Mouse (Mus musculus): Measurements from ENCODE around the gene Vangl2. TPM values are rescaled to one million over a fixed set of nuclear protein-coding genes. Genes with fewer than 3 reads are reported as not detected.

Gene Vangl2
- polyA plus RNA-seq, 1 experiment = 7.5 TPM

DNA sequence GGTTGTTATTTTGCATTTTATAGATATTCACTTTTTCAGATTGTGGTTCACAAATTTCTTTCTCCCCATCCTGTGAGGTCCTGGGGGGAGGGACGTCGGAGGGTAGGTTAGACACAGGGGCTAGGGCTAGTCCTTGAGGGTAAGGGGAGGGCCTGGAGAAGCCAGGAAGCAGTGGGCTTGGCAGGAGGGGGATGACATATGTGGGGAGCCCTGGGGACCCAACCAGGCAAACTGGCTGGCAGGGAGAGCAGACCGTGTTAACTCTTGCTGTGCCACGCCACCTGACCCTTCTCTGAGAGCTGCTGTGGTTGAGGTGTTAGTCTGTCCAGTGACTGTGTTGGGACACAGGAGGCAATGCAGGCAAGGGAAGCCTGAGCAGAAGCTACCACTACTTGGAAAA lies 32.4 kb upstream of the Vangl2 start:
- TF ChIP-seq POLR2A (IDR thresholded peaks at IDR 0.05; ENCODE audit: extremely low read depth, insufficient read depth, low read length) (no peak), CTCF (IDR thresholded peaks at IDR 0.05; ENCODE audit: extremely low read depth, insufficient read depth, low read length) (no peak)
- Histone ChIP-seq H3K4me3 (ENCODE audit: insufficient read depth, low read length) (no peak overlapping the region), H3K27ac (ENCODE audit: insufficient read depth, low read length) (no peak overlapping the region), H3K4me1 (ENCODE audit: control insufficient read depth, insufficient read depth, low read length) (0 out of 2 replicates have a peak, but pooled peaks cover 3% of the 10 kb centered on the region)

DNA sequence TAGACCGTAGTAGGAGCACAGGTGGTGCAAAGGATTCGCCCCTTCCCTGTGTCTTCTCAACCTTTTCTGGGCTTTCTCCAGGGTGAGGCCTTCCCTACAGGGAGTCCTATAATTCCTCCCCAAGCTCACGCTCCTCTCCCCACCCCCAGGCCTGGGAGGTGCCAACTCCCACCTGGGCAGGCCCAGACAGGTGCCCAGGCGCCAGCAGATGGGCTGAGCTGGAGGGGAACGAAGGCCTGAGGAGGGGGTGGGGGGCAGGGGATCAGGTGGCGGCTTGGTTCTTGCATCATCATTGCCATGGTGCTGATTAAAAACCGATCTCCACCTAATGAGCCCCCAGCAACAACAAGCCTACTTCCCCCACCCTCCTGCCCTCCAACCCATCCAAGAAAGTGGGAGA lies 30.6 kb upstream of the Vangl2 start:
- Histone ChIP-seq H3K4me3 (ENCODE audit: insufficient read depth, low read length) (no peak overlapping the region), H3K27ac (ENCODE audit: insufficient read depth, low read length) (no peak overlapping the region), H3K4me1 (ENCODE audit: control insufficient read depth, insufficient read depth, low read length) (0 out of 2 replicates have a peak, but pooled peaks cover 3% of the 10 kb centered on the region)
- no peak for TF ChIP-seq CTCF (IDR thresholded peaks at IDR 0.05; ENCODE audit: extremely low read depth, insufficient read depth, low read length)
- no peak for TF ChIP-seq POLR2A (IDR thresholded peaks at IDR 0.05; ENCODE audit: extremely low read depth, insufficient read depth, low read length)

DNA sequence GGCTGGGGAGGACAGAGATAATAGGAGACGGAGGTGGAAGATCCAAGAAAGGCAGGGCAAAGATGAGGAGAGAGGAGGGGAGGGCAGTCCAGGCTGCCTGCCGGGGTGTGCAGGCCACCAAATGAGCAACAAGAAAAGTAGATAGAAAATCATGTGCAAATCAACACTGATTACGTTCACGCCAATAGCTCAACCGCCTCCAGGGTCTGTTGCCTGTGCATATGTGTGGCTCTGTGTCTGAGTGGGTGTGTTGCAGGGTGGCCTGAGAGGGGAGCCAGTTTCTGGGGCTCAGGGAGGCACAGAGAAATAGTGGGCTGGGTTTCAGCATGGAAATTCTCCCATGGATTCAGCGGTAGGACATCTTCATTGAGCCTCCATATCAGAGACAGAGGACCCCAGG lies 30.1 kb upstream of the Vangl2 start:
- Histone ChIP-seq H3K4me1 (ENCODE audit: control insufficient read depth, insufficient read depth, low read length) (0 out of 2 replicates have a peak, but pooled peaks cover 3% of the 10 kb centered on the region), H3K4me3 (ENCODE audit: insufficient read depth, low read length) (no peak overlapping the region), H3K27ac (ENCODE audit: insufficient read depth, low read length) (no peak overlapping the region)
- TF ChIP-seq CTCF (IDR thresholded peaks at IDR 0.05; ENCODE audit: extremely low read depth, insufficient read depth, low read length) (no peak), POLR2A (IDR thresholded peaks at IDR 0.05; ENCODE audit: extremely low read depth, insufficient read depth, low read length) (no peak)

DNA sequence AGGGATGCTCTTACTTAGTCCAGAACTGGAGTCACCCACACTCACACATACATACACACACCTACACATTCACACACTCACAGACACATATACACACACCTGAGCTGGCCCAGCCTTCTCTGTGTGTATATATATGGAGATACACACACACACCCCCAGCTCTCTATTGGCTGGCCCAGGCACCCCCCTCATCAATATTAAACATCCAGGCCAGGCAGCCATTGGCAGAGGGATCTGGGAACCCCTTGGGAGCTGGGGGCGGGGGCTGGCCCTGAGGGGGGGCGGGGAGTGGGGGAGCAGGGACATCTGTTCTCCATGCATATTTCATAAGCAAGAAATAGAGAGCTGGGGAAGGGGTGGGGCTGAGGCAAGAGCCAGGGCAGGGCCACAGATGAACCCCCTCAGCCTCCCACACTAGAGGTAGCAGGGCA lies 29.3 kb upstream of the Vangl2 start, which contains the start of gene Nhlh1:
Nhlh1 (minus strand) TSS at position 83 of the 431 bp plus-strand sequence.
- TF ChIP-seq CTCF (IDR thresholded peaks at IDR 0.05; ENCODE audit: extremely low read depth, insufficient read depth, low read length) = no peak
- no peak for TF ChIP-seq POLR2A (IDR thresholded peaks at IDR 0.05; ENCODE audit: extremely low read depth, insufficient read depth, low read length)
- no peak within 1 kb of the TSS for H3K4me3 ChIP-seq (ENCODE audit: insufficient read depth, low read length)
- H3K4me1 ChIP-seq (ENCODE audit: control insufficient read depth, insufficient read depth, low read length) = 0 out of 2 replicates have a peak, but pooled peaks cover 3% of the 10 kb centered on the region
- no peak within 1 kb of the TSS for H3K27ac ChIP-seq (ENCODE audit: insufficient read depth, low read length)

DNA sequence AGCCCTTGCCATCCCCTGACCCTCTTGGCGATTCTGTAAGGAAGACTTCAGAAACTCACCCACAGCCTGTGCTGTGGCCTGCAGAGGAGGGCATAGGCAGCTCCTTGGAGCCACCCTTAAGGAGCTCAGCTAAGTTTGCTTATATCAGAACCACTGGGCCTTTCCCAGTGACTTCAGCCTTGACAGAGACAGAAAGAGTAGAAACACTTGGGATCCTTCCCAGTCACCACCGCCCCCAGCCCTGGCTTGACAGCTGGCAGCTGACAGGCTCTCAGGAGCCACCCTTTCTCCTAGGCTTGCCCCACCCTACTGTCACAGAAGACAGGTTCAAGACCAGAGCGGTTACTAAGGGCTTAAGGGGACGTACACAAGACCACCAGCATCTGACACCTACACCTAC lies 28.0 kb upstream of the Vangl2 start:
- Histone ChIP-seq H3K4me1 (ENCODE audit: control insufficient read depth, insufficient read depth, low read length) (0 out of 2 replicates have a peak, but pooled peaks cover 3% of the 10 kb centered on the region), H3K4me3 (ENCODE audit: insufficient read depth, low read length) (no peak overlapping the region), H3K27ac (ENCODE audit: insufficient read depth, low read length) (no peak overlapping the region)
- TF ChIP-seq POLR2A (IDR thresholded peaks at IDR 0.05; ENCODE audit: extremely low read depth, insufficient read depth, low read length) = no peak
- TF ChIP-seq CTCF (IDR thresholded peaks at IDR 0.05; ENCODE audit: extremely low read depth, insufficient read depth, low read length) = no peak

DNA sequence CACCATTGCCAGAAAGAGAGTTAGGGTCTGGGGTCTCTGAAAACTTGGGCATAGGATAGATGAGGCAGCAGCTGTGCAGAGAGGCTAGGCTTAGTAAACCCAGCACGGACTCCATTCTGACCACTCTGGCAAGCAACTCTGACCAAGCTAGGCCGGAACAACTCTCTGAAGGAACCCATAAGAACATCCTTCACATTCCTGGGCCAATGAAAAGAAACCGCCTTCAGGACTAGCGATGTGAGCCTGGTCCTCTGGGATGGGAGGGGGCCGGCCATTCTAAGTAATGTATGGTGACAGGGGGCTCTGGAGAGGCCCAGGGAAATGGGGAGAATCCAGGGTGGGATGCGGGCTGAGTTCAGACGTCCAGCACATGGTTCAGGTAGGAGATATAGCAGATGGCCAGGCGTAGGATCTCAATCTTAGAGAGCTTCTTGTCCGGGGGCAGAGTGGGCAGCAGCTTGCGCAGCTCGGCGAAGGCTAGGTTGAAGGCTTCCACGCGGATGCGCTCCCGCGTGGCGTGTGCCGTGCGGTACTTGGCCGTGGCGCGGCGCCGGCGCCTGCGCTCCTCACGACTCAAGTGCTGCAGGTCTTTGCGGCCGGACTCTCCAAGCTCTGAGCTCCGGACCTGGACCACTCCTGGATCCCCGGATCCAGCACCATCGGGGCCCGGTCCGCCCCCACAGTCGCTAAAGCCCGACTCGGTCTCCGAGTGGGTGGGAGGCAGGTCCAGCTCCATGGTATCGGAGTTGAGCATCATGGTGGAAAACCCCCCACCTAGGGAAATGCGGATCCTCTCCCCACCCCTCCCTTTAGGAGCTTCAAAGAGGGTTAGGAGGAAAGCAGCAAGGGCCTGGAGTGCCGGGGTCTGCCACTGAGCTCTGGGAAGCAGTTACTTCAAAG lies 25.5 kb upstream of the Vangl2 start:
- Histone ChIP-seq H3K4me1 (ENCODE audit: control insufficient read depth, insufficient read depth, low read length) (0 out of 2 replicates have a peak, but pooled peaks cover 3% of the 10 kb centered on the region), H3K27ac (ENCODE audit: insufficient read depth, low read length) (no peak overlapping the region), H3K4me3 (ENCODE audit: insufficient read depth, low read length) (0 out of 2 replicates have a peak overlapping the region, but pooled peaks have one; percentile 1)
- TF ChIP-seq POLR2A (IDR thresholded peaks at IDR 0.05; ENCODE audit: extremely low read depth, insufficient read depth, low read length) (no peak), CTCF (IDR thresholded peaks at IDR 0.05; ENCODE audit: extremely low read depth, insufficient read depth, low read length) (no peak)

DNA sequence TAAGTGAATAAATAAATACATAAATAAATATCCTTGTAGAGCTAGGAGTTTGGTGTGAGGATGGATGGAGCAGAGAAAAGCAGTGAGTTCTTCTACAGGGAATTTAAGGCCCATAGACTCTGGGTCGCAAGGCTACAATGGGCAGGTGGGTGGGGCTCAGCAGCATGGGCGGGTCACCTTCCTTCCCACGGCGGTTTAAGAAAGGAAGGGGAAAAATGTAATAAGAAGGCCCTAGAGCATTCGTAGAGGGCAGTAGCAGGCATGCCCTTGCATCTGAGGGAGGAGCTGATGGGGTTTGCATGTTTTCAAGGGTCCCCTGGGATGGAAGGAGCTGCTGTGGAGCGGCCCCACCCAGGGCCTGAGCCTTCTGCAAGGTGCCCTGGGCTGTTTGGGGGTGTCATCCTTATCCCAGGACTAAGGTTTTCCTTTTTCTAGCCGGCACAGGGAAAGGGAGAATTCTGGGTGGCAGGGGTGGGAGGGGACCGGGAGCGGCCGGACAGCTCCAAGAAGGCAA lies 24.6 kb upstream of the Vangl2 start:
- Histone ChIP-seq H3K4me3 (ENCODE audit: insufficient read depth, low read length) (no peak overlapping the region), H3K27ac (ENCODE audit: insufficient read depth, low read length) (no peak overlapping the region), H3K4me1 (ENCODE audit: control insufficient read depth, insufficient read depth, low read length) (0 out of 2 replicates have a peak, but pooled peaks cover 2% of the 10 kb centered on the region)
- TF ChIP-seq CTCF (IDR thresholded peaks at IDR 0.05; ENCODE audit: extremely low read depth, insufficient read depth, low read length) (no peak), POLR2A (IDR thresholded peaks at IDR 0.05; ENCODE audit: extremely low read depth, insufficient read depth, low read length) (no peak)

DNA sequence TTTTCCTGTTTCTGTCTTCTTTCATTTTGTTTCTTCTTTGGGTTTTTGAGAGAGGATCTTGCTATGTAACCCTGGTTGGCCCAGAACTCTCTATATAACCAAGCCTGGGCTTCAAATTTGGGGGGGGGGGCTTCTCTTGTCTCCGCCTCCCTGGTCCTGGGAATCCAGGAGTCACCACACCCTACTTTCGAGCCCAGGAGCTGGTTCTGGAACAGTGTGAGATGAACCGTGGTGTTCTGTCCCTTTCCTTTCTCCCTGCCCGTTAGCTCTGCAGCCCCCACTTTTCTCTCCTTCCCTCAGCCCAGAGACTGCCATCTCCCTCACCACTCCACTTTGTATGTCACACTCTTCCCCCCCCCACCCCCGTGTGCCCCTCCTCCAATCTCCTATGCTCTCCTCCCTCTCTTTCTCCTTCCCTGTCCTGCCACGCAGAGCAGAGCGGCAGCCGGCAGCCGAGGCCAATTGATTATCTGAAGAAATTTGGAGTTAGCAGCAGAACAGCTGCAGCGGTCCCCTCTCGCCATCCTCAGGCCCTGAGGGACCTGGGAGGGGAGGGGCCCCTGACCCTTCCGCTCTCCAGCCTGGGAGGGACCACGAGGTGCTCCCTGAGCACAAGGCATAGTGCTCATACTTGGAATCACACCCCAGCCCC lies 21.0 kb upstream of the Vangl2 start:
- H3K27ac ChIP-seq (ENCODE audit: insufficient read depth, low read length) = no peak overlapping the region
- no peak overlapping the region for H3K4me3 ChIP-seq (ENCODE audit: insufficient read depth, low read length)
- TF ChIP-seq POLR2A (IDR thresholded peaks at IDR 0.05; ENCODE audit: extremely low read depth, insufficient read depth, low read length) = no peak
- TF ChIP-seq CTCF (IDR thresholded peaks at IDR 0.05; ENCODE audit: extremely low read depth, insufficient read depth, low read length) = no peak
- H3K4me1 ChIP-seq (ENCODE audit: control insufficient read depth, insufficient read depth, low read length) = no peaks in the 10 kb centered on the region

DNA sequence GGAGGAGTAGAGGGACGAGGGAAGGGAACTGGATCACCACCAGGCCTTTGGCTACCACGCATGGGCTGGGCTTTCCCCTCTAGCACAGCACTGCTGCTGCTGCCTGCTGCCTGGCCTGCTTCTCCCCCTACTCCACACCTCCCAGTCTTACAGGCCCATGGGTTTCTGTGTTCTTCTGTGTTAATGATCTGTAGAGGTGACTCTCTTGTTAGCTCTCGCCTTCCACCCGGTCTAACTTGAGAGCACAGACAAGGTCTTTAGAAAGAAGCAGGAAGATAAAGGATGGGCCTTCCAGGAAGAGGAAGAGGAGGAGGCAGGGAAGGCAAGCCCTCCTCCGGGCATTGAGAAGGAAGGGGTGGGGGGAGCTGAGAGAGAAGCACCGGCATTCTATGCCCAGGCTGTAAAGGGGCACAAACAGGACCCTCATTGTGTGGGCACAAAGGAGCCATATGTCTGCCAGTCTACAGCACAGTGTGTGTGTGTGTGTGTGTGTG lies 20.0 kb upstream of the Vangl2 start:
- Histone ChIP-seq H3K27ac (ENCODE audit: insufficient read depth, low read length) (no peak overlapping the region), H3K4me3 (ENCODE audit: insufficient read depth, low read length) (no peak overlapping the region), H3K4me1 (ENCODE audit: control insufficient read depth, insufficient read depth, low read length) (no peaks in the 10 kb centered on the region)
- TF ChIP-seq POLR2A (IDR thresholded peaks at IDR 0.05; ENCODE audit: extremely low read depth, insufficient read depth, low read length) (no peak), CTCF (IDR thresholded peaks at IDR 0.05; ENCODE audit: extremely low read depth, insufficient read depth, low read length) (no peak)

Data from cortical plate, adult 2 months (tissue).